Mouse (Mus musculus) midbrain, embryonic 10.5 days (tissue): ENCODE measurements around the gene Cdiptos. TPM values are rescaled to one million over a fixed set of nuclear protein-coding genes. Genes with fewer than 3 reads are reported as not detected.

ENCODE experiments used
- DNase-seq: peaks from one replicate; pipeline ENCODE4 v3.0.0-alpha.2; 2017; ENCODE audit warnings: low spot score
- H3K27ac ChIP-seq: fragments of 300-500 bp; sonication (generic); replicated peaks from 2 replicates; pipeline ENCODE4 v1.5.1; 2016; ENCODE audit warnings: mild to moderate bottlenecking
- H3K27me3 ChIP-seq: fragments of 300-500 bp; sonication (generic); 2 replicates; pipeline ENCODE4 v1.6.1; 2016; ENCODE audit warnings: low read depth, mild to moderate bottlenecking; ENCODE audit not compliant: poor library complexity, severe bottlenecking
- H3K36me3 ChIP-seq: fragments of 300-500 bp; sonication (generic); 2 replicates; pipeline ENCODE4 v1.6.1; 2016; ENCODE audit warnings: mild to moderate bottlenecking, moderate library complexity
- H3K4me1 ChIP-seq: fragments of 300-500 bp; sonication (generic); 2 replicates; pipeline ENCODE4 v1.6.1; 2016
- H3K4me3 ChIP-seq: fragments of 300-500 bp; sonication (generic); 2 replicates; pipeline ENCODE4 v1.5.1; 2016; ENCODE audit warnings: mild to moderate bottlenecking, moderate library complexity
- H3K9me3 ChIP-seq: fragments of 300-500 bp; sonication (generic); replicated peaks from 2 replicates; pipeline ENCODE4 v1.6.1; 2016; ENCODE audit warnings: mild to moderate bottlenecking
- WGBS: fragments of 180-500 bp; shearing (Covaris S2); methylation state at CpG from one replicate; pipeline ENCODE4 v1.1.7; 2016; 5-methylcytosine and 5-hydroxymethylcytosine counted together
- polyA plus RNA-seq: library from polyadenylated mRNA; unstranded; fragments of >200 nt; fragmentation: Nextera tagmentation; extraction: Ambion mirVana; gene quantifications from 2 replicates; pipeline ENCODE4 v1.2.1, GENCODE M21; 2016

Gene Cdiptos
- polyA plus RNA-seq, 1 experiment from 2014 or later, result 0.51 TPM

DNA sequence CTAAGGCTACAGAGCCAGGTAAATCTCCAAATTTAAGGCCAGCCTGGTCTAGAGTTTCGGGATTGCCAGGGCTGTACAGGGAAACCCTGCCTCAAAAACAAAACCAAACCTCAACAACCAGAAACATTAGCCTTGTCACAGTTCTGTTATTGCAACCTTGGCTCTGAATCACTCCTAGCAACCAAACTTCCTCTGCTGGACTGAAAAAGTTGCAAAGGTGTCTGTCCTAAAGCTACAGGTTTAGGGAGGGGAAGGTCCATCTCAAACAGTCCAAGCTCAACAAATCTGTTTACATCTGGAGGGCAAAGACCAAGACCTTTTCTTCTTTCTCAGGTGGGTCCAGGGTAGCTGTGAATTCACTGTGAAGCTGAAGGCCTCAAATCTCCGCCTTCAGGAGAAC lies 35.2 kb upstream of the Cdiptos start:
- no peak for DNase-seq
- Histone ChIP-seq H3K4me1 (peaks cover 38% of the 10 kb centered on the region), H3K9me3 (no peaks in the 10 kb centered on the region), H3K27me3 (no peaks in the 10 kb centered on the region), H3K27ac (no peak overlapping the region), H3K4me3 (no peak overlapping the region), H3K36me3 (peaks cover 47% of the 10 kb centered on the region)
- WGBS, result 98% methylated on average over 2 of the region's 2 CpGs

DNA sequence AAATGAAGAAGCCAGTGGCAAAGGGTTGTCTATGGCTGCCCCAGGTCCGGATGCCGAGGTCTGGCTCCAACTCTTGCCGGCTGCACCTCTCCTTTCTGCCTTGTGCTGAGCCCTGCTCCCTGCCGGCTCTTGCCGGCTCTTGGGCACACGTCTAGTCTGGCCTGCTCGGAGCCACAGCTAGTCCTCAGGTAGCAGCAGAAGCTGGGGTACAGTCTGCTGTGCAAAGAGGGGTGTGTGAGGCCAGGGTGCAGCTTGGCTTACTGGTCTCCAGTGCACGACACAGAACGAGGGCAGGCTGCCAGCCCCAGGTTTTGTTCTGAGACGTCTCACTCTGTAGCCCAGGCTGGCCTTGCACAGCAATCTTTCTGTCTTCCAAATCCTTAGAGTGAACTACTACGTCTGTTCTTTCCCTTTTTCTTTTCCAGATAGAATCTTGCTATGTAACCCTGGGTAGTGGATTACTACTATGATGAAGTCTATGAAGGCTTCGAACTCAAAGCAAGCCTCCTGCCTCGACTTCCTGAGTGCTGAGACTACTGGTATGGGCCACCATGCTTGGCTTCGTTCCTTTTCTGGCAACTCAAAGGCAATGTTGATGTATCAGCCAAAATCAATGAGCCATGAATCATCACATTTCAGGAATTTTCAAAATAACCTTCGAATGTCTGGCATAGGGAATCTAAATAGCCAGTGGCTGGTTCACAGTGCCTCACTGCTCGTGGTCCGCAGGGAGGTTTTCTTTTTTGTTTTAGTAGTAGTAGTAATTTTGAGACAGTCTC lies 33.6 kb upstream of the Cdiptos start:
- WGBS, result 86% methylated on average over 17 of the region's 17 CpGs
- H3K4me1 ChIP-seq, result peaks cover 22% of the 10 kb centered on the region
- no peak overlapping the region for H3K4me3 ChIP-seq
- H3K27ac ChIP-seq, result peak overlapping the region; percentile 75
- no peaks in the 10 kb centered on the region for H3K9me3 ChIP-seq
- H3K27me3 ChIP-seq, result no peaks in the 10 kb centered on the region
- H3K36me3 ChIP-seq, result peaks cover 33% of the 10 kb centered on the region
- no peak for DNase-seq

DNA sequence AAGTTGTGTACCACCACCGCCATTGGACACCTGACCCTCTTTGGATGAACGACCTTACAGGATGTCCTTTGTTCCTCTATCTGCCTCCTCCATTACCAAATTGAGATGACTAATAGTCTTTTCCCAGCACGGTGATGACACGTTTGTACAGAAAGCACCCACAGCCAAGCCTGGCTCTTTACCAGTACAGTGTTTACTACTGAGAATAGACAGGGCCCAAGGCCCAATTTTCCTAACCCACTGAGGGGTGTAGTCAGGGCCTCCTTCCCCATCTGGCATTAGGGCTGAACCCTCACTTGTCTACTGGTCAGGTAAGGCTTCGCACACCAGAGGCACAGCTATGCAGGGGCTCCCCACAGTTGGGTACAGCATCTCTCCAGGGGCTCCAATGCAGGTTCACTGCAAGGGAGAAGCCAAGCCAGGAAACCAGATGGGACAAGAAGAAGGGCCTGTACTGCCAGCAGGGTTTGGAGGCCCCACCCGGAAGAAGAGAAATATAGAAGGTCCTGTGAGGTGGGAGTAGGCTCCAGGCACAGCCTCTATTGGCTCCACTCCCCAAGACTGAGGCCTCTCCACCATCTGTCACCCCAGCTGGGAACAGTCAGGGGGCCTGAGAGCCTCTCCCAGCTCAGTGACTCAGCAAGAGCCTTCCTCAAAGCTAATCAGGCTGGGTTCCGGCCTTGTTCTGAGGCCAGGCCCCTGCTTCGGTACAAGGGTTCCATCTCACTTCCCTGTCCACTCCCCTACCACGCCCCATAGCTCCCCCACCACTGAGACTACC lies 32.5 kb upstream of the Cdiptos start:
- H3K36me3 ChIP-seq, result peaks cover 22% of the 10 kb centered on the region
- DNase-seq, result no peak
- no peaks in the 10 kb centered on the region for H3K9me3 ChIP-seq
- WGBS, result 79% methylated on average over 9 of the region's 9 CpGs
- peak overlapping the region; percentile 75 for H3K27ac ChIP-seq
- peaks cover 15% of the 10 kb centered on the region for H3K4me1 ChIP-seq
- H3K4me3 ChIP-seq, result no peak overlapping the region
- no peaks in the 10 kb centered on the region for H3K27me3 ChIP-seq

DNA sequence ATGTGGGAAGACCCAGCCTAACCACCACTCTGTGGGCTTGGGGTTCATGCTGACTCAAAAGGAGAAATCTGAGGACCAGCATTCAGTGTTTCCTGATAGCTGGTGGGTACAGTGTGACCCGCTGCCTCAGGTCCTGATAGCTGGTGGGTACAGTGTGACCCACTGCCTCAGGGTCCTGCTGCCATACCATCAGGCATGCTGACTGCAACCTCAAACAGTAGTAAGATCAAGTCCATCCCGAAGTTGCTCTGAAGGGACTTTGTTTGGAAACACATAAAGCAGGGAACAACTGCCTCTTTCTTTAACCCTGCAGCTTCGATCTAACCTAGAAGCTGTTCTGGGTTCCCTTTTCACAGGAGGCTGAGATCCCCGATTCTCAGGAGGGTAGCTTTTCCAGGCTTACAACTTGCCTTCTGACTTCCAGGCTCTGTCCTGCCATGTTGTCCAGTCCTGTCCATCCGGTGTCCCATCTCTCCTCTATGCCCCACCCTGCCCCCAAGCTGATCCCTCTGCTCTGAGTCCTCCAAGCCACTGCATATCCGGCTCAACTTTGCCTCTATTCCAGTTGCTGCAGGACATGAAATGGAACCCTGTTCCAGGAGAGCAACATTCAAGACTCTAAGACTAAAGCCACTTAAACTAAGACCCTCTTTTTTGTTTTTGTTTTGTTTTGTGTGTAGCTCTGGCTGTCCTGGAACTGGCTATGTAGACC lies 31.6 kb upstream of the Cdiptos start:
- H3K27me3 ChIP-seq, result no peaks in the 10 kb centered on the region
- no peak overlapping the region for H3K27ac ChIP-seq
- H3K4me3 ChIP-seq, result no peak overlapping the region
- H3K4me1 ChIP-seq, result peaks cover 15% of the 10 kb centered on the region
- no peak for DNase-seq
- 85% methylated on average over 6 of the region's 6 CpGs for WGBS
- H3K36me3 ChIP-seq, result peaks cover 13% of the 10 kb centered on the region
- no peaks in the 10 kb centered on the region for H3K9me3 ChIP-seq

DNA sequence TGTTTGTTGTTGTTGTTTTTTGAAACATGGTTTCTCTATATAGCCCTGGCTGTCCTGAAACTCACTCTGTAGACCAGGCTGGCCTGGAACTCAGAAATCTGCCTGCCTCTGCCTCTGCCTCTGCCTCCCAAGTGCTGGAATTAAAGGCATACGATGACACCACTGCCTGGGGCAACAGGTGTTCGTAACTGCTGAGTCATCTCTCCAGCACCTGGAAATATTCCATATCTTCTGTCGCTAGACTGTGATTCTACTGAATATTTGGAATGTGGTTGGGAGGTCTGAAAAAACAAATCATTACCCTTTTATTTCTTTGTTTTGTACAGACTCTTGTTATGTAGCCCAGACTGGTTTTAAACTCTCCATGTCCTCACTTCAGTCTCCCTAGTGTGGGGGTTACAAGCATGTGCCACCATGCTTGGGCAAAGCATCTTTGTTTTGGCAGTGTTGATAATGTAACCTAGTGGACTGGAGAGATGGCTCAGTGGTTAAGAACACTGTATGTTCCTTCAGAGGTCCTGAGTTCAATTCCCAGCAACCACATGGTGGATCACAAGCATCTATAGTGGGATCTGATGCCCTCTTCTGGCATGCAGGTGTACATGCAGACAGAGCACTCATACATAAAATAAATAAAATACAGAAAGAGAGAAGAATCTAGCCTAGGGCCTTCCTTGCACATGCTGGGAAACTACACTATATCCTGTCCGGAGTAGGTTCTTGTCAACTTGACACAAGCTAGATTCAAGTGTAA lies 28.4 kb upstream of the Cdiptos start:
- Histone ChIP-seq H3K4me3 (no peak overlapping the region), H3K36me3 (no peaks in the 10 kb centered on the region), H3K27ac (no peak overlapping the region), H3K27me3 (no peaks in the 10 kb centered on the region), H3K9me3 (no peaks in the 10 kb centered on the region), H3K4me1 (peaks cover 10% of the 10 kb centered on the region)
- WGBS, result 89% methylated on average over 4 of the region's 4 CpGs
- DNase-seq, result no peak

DNA sequence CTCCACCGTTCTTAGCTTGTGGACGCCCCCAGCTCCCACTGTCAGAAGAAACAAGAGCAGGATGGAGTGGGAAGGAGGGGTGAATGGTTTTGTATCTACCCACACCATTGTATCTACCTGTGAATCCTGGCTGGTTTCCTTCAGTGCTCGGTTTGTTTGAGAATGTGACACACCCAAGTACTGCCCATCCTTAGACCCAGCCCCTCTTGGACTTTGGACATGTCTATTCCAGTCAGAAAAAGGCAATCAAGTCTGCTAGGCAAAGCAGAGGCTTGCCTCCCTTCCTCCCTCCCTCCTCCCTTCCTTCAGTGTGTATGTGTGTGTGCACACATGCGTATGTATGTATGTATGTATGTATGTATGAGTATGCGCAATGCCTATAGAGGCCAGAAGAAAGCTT lies 27.7 kb upstream of the Cdiptos start:
- Histone ChIP-seq H3K36me3 (no peaks in the 10 kb centered on the region), H3K4me1 (peaks cover 4% of the 10 kb centered on the region), H3K27me3 (no peaks in the 10 kb centered on the region), H3K4me3 (no peak overlapping the region), H3K9me3 (no peaks in the 10 kb centered on the region), H3K27ac (no peak overlapping the region)
- 92% methylated on average over 5 of the region's 5 CpGs for WGBS
- DNase-seq, result no peak

DNA sequence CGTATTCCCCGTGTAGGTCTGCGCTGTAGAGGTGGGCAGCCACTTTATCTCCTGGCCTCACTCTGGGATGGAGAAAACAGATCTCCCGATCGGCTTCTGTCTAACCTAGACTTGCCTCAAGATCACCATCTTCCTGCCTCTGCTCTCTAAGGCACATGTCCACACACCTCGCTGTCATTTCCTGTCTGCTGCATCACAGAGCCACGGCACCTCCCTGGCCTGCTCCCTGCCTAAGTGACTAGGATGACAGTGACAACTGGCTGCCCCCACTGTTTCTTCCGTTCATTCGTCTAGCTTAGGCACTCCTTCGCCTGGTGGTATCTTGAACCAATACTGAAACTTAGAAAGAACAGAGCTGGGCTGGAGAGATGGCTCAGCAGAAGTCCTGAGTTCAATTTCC lies 23.7 kb upstream of the Cdiptos start:
- Histone ChIP-seq H3K27me3 (no peaks in the 10 kb centered on the region), H3K9me3 (0 out of 2 replicates have a peak, but pooled peaks cover 2% of the 10 kb centered on the region), H3K4me3 (no peak overlapping the region), H3K4me1 (no peaks in the 10 kb centered on the region), H3K27ac (no peak overlapping the region), H3K36me3 (no peaks in the 10 kb centered on the region)
- 87% methylated on average over 10 of the region's 10 CpGs for WGBS
- no peak for DNase-seq

DNA sequence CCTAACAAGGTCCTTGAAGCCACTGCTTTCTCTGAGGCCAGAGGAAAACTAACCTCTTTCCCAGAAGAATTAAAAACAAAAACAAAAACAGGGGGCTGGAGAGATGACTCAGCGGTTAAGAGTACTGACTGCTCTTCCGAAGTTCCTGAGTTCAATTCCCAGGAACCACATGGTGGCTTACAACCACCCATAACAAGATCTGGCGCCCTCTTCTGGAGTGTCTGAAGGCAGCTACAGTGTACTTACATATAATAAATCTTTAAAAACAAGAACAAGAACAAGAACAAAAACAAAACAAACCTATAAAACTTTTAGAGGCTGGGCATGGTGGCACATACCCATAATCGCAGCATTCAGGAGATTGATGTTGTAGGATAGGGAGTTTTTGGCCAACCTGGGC lies 20.6 kb upstream of the Cdiptos start:
- H3K9me3 ChIP-seq, result 0 out of 2 replicates have a peak, but pooled peaks cover 2% of the 10 kb centered on the region
- H3K4me1 ChIP-seq, result peaks cover 3% of the 10 kb centered on the region
- no peak overlapping the region for H3K27ac ChIP-seq
- no peaks in the 10 kb centered on the region for H3K36me3 ChIP-seq
- no peak for DNase-seq
- H3K27me3 ChIP-seq, result no peaks in the 10 kb centered on the region
- 82% methylated on average over 4 of the region's 4 CpGs for WGBS
- no peak overlapping the region for H3K4me3 ChIP-seq

DNA sequence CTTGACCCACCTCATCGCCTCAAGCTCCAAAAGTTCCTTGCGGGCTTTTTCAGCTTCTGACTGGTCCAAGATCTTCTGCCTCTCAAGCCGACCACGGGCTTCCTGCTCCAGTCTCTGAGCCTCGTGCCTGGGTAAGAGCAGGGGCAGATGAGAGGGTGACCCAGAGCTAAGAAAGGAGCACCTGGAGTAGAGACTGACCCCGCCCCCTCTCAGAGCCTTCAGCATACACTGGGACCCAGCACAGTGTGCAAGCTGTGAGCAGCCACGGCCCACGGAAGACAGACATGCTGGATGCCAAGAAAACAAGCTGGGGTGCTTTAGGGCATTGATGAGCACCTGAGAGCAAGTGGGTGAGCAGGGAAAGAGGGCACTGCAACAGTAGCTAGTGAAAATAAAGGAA lies 12.9 kb upstream of the Cdiptos start:
- no peak overlapping the region for H3K4me3 ChIP-seq
- H3K27ac ChIP-seq, result no peak overlapping the region
- no peaks in the 10 kb centered on the region for H3K9me3 ChIP-seq
- peaks cover 5% of the 10 kb centered on the region for H3K4me1 ChIP-seq
- no peak for DNase-seq
- no peaks in the 10 kb centered on the region for H3K27me3 ChIP-seq
- 75% methylated on average over 8 of the region's 8 CpGs for WGBS
- no peaks in the 10 kb centered on the region for H3K36me3 ChIP-seq

DNA sequence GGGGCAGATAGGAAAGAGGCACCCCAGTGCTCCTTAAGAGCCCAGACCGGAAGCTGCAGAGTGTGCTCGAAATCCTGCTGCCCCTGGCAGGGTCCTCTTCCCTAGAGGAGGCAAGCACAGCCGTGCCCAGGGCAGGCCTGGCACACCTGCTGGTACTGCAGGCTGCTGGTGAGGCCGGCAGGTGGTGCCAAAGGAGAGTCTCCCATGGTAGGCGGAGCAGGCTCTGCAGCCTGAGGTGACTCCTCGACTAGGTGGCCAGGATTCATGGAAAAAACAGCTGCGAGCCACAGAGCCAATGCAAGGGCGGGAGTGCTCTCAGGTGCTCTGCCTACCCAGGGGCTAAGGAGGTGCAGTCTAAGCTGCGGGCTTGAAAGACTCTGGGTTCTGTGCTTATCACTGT lies 10.4 kb upstream of the Cdiptos start:
- Histone ChIP-seq H3K36me3 (peaks cover 1% of the 10 kb centered on the region), H3K4me1 (0 out of 2 replicates have a peak, but pooled peaks cover 2% of the 10 kb centered on the region), H3K27ac (no peak overlapping the region), H3K4me3 (no peak overlapping the region), H3K9me3 (no peaks in the 10 kb centered on the region), H3K27me3 (no peaks in the 10 kb centered on the region)
- 38% methylated on average over 9 of the region's 9 CpGs for WGBS
- DNase-seq, result no peak

DNA sequence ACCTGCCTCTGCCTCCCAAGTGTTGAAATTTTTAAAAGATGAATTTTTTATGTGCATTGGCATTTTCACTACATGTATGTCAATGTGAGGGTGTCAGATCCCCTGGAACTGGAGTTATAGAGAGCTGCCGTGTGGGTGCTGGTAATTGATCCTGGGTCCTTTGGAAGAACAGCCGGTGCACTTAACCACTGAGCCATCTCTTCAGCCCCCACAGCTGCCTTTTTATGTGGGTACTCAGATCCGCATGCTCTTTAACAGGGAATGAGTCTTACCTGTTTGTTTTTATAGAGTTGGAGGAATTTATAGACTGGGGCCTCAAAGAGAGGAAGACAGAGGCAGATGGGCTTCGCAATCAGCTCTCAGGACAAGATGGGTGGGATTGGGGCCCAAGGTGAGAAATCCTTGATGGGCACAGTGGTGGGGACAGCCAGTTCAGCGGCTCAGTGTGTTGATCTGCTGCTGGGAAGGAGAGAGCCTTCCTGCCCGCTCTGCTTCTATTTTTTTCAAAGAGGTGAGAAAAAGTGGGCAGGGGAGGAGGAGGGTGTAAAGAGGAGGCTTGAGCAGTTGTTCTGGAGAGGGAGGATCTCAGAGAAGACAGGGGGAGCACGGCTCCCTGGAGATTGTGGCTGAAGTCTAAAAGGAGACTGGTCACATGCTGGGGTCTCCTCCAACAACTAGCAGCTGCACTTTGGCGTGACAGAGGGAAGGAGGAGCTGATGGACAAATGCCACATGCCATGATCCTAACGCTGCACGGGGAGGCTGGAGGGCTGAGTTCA lies 9.0 kb upstream of the Cdiptos start:
- WGBS, result 70% methylated on average over 10 of the region's 10 CpGs

More for the DNA sequence above, 9.0 kb upstream of the Cdiptos start:
- no peak for DNase-seq
- peaks cover 16% of the 10 kb centered on the region for H3K36me3 ChIP-seq
- H3K27ac ChIP-seq, result no peak overlapping the region
- no peaks in the 10 kb centered on the region for H3K27me3 ChIP-seq
- no peaks in the 10 kb centered on the region for H3K9me3 ChIP-seq
- no peak overlapping the region for H3K4me3 ChIP-seq
- H3K4me1 ChIP-seq, result 0 out of 2 replicates have a peak, but pooled peaks cover 2% of the 10 kb centered on the region
